Mouse (Mus musculus) cerebellum, adult 9-11 months (tissue): ENCODE measurements around the gene Cmip.

Experiments used
- DNase-seq: peaks from one replicate; pipeline ENCODE4 v3.0.0; 2022

Gene Cmip

DNA sequence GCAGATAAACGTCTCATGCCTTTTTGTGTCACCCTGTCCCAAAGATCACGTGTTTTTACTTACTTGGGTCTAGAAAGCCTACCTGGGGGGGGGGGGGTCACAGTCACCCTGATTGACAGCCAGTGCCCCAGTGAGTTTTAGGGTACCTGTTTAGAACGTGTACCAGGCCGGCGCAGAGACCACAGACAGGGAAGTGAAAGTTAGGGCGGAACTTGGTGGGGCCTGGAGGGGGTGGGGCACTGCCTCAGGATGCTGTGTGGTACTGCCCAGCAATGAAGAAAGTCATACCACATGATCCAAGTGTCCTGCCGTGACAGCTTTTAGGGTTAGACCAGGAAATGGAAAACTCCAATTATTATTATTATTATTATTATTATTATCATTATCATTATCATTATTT lies 219.0 kb downstream of the Cmip start:
- no peak for DNase-seq

DNA sequence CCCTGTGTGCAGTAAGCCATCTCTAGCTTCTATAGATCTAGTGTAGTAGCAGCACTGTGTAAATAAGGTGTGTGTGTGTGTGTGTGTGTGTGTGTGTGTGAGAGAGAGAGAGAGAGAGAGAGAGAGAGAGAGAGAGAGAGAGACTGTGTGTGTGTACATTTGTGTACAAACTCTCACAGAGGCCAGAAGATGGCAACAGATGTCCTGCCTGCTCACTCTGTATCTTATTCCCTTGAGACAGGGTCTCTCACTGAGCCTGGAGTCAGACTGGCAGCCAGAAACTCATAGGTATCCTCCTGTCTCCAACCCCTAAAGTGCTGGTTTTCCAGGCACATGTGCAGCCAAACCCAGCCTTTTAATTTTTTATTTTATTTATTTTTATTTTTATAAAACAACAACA lies 221.2 kb downstream of the Cmip start:
- no peak for DNase-seq

DNA sequence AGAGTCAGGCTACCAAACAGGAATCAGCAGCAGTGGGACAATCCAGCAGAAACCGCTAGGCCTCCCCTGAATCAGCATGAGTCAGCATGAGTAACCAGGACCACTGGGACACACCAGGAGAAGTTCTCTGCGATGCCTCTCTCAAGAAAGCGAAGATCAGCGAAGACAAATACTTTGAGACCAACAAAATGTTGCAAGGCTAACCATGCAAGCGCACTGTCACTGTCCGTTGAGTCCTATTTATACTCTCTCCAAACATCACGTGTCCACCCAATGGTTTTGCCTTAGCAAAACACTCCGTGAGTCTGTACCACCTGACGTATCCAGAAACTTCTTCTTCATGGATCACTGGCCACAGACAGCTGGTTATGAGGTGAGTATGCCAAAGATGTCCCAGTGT lies 223.1 kb downstream of the Cmip start:
- DNase-seq: no peak

DNA sequence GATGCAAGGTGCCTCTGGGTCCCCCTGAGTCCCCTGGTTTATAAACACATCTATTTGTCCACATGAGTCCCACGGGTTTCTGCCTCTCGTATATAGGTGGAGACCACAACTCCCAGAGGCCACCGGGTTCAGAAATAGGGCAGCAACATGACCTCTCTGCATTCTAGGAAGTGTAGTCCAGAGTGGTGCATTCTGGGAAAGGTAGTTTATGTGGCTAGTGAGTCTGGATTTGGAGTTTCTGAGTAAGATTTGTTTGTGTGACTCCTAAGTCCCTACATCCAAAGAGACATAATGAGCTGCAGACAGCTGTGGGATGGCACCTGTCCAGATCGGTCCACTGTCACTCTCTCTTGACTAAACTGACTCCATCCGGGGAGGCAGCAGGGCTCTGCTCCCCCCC lies 223.7 kb downstream of the Cmip start:
- DNase-seq: no peak

DNA sequence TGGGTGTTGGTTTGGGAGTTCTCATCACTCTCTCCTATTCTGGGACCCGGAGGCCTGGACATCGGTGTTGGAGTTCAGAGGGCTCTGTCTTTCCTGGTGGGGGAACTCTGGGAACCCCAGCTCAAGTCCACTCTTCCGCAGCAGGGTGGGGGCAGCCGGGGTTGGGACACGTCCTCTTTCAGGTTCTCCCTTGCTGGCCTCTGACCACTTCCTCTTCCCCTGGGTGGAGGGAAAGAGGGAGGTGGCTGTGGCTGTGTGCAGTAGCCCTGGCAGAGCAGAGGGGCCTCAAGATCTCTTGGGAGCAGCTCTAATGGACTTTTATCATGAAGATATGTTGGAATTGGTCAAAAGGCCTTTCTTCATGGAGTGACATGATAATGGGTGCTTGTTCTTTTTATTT lies 225.0 kb downstream of the Cmip start:
- DNase-seq: no peak

DNA sequence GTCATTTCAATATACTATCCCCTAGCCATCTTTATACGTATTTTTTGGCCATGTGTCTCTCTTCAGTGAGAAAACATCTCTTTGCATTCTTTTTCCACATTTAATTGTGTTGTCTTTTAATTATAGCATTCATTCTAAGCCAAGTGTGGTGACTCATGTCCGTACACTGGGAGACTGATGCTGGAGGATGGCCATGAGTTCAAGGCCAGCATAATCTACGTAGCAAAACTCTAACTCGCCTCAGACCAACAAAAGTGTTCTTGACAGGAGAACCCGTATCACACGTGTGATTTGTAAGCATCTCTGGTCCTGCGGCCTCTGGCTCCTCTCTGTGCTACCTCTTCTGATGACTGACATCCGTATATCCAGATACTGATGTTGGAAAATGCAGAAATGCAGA lies 227.9 kb downstream of the Cmip start:
- DNase-seq: no peak

DNA sequence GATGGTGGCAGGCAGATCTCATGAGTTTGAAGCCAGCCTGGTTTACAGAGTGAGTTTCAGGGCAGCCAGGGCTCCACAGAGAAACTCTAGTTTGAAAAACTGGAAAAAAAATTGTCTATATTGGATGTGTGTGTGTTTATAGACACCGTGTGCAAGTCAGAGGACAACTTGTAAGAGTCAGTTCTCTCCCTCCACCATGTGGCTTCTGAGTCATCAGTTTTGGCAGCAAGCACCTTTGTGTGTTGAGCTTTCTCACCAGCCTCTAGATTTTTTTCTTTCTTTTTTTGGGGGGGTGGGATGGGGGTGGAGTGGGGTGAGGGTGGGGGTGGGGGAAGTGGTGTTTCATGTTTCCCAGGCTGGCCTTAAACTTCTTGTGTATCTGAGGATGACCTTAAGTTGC lies 228.5 kb downstream of the Cmip start:
- no peak for DNase-seq

DNA sequence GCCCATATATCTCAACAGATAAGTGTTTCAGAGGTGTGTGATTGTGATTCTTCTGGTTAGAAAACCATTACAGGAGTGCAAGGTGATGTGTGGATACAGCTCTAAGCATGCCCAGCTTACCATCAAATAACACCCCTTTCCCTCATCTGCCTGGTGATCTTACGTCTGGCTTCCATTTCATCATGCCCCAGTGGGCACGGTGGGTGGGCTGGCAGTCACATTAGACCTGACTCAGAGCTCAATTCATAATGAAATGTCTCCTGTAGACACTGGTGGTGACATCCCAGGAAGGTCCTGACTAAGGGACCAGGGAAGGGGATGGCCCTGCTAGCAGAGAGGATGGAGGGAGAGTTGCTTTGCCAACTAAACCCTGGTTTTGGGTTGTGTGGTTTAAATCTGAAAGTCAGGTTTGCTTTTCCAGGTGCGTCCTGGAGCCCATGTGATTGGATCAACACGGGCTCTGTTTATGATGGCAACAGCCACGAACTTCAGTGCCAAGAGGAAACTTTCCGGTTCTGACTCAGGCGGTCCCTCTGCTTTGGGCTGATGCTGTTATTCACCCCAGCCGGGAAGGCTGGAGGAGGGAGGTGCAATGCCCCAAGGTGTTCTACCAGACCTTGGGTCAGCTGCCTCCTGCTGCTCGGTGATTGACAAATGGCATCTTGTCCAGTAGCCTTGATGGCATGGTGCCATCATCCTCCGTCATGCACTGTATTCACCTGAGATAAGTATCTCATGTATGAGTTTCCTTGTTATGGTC lies 231.6 kb downstream of the Cmip start:
- DNase-seq: no peak

DNA sequence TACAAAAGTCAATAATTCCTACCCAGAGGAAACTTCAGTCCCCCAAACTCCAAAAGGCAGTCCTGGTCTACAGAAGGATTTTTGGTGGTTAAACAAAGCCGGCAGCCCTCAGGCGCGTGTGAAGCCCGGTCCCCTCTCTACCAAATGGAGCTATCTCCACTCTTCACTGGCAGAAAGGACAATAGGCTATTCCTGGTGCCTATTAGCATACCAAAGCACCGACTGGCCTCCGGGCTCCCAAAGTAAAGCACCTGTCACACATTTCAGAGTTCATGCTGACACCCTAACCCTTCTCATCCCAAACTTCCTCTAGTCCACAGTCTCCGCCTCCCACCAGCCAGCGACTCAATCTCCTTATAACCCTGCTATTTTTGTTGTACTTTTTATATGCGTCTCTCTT lies 236.7 kb downstream of the Cmip start:
- DNase-seq: no peak

DNA sequence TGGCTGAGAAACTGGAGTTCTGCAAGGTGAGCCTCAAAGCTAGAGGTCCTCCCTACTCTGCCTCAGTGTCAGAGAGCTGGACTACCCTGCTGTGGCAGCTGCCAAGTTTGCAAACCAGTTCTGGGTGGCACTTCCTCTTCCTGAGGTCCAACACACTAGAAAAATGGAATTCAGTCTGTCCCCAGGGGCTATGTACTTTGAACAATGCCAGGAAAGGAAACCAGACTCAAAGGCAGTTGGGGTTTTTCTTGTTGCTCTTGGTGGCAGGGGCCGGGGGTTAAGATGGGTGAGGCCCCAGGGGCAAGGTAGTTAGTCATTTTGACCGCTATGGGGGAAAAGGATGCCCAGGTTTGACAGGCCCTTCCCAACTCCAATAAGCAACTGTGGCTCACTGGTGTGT lies 238.0 kb downstream of the Cmip start:
- no peak for DNase-seq

DNA sequence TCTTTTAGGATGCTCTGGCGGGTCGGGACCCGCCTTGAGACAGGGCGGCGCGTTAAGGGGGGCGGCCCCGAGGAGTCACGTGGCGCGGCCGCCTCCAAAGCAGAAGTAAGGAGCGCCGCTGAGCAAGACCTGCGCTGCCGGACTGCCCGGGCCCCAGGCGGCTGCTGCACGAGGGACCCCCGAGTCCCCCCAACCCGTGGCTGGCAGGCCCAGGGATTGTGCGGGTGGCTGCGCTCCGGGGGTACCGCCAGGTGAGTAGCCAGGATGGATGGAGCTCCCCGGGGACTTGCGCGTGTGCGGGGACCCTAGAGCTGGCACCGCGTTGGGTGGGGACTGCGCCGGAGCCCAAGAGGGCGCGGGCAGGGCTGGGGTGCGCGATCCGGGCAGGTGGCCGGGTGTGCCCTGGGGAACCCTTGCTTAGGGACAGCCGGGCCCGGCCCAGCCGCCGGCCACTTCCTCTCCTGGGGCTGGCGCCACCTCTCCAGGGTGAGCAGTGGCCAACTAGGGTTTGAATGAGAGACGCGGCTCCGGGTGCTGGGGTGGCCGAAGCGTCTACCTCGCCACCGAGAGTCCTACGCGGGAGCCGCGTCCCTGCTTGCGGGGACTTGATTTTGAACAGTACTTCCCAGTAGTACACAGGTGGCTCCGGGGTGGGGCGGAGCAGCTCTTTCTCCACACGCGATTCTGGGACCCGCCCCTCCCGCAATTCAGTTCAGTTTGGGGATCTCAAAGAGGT lies 241.5 kb downstream of the Cmip start, which contains the start of gene Plcg2:
Gene Plcg2, plus strand, starts transcription at position 113 of the 736 bp plus-strand sequence.
- no peak for DNase-seq

DNA sequence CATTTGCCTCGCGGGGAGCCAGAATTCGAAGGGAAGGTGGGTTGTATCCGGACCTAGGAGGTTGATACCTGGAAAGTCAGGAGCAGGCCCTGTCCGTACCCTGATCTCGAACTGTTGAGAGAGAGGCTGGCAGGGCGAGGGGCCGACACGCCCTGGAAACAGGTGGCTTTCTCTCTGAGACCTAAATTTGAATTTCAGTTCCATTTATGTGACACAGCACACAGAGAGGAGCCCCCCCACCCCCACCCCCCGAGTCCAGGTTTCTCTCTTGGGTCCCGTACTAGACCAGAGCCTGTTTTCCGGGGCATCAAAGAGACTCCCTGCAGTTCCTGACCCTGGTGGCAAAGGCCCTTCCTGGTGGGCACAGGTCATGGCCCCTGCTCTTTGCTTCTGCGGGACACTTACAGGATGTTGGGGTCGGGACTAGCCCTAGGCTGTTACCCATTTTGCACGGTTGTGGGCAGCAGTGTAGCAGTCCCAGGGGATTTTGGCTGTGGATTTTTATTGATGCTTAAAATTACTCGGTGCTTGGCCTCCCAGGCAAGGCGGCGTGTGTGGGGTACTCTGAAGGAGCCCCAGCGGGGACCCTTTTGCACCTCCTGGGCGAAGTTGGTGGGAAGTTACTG lies 242.2 kb downstream of the Cmip start:
- no peak for DNase-seq

DNA sequence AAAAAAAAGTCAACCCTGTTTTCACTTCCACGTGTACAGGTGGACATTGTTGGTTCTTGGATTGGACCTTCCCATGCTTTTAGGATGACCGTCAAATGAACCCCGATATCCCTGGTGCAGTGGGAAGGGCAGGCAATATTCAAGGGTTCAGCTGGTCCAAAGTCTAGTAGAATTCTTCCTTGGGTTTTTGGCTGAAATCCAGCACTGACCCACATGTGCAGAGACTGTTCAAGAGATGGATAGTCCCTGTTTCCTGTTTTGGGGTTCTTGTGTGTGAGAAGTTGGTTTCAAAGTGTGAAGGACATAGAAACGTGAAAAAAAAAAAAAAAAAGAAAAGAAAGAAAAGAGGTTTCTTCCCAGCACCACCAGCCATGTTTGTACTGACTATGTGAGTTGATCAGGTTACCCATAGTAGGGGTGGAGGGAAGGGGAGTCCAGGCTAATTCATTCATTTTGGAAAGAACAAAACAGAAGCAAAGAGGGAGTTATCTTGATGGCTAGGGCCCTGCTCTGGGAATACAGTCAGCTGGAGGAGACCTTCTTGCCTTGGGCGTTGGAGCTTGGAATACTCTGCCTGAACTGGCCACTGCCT lies 243.5 kb downstream of the Cmip start:
- DNase-seq: no peak

DNA sequence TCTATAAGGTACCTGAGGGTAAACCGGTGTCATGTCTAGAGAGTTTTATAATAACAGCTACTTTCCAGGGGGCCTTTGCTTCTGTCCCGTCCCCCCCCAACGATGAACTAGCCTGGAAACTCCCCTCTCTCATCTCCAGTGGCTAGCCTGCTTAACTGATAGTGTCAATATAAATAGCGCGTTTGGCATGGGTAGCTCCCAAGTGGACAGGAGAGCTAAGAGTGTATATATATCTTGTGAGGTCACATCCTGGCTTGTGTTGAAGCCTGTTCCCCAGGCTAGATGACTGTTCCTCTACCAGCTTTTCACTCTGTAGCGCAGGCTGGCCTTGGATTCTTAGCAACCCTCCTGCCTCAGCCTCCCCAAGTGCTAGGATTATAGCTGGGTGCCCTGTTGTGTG lies 244.5 kb downstream of the Cmip start:
- no peak for DNase-seq

DNA sequence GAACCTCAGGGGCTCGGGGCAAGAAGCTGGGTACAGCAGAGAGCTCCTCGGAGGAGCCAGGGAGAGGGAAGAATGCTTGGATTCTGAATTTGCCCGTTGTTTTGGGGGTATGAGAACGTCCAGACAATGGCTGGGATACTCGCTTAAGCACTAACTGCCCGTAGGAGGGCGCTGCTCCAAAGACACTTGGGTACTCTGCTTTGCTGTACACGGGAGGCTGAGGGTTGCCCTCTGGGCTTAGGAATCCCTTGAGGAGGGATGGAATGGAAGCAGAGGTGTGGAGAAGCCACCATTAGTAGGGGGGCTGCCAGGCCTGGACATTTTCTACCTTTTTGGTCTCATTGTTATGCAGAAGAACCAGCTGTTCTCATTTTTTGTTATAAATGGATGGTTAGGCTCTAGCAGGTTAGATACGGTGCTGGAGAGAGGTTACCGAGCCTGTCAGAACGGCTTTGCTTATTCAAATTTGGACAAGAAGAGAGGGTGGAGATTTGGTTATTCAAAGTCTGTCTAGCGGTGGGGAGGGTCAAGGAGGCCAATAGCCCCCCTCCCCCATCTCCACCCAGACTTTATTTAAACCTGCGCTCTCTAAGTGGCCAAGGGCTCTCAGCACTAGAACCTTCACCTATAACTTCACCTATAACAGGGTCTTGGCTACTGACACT lies 246.7 kb downstream of the Cmip start:
- no peak for DNase-seq

DNA sequence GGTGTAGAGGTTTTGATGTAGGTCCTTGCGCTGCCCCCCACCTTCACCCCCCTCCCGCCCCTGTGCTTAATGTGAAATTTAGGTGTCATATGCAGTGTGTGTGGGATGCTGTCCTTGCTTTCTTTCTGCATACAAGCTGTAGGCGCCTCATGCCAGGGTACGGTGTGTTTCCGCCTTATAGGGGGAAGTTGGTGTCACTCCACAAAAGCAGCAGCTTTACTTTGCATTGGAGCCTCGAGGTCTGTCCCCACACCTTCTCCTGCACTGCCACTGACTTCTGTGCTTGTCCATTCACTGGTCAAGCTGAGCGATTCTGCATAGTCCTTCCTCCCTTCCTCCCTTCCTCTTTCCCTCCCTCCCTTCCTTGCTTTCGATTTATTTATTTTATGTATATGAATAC lies 250.8 kb downstream of the Cmip start:
- no peak for DNase-seq
